In genomic region chr13:28950266-28950622, GRCm38 (mm10) we compare ENCODE assay signal across 8 mouse cellular contexts. TPM values are rescaled to one million over a fixed set of nuclear protein-coding genes. Genes with fewer than 3 reads are reported as not detected.
DNase-seq lines count a peak whose midpoint lies in the region; ATAC-seq and TF ChIP-seq lines count a peak whose summit lies in the region.

No protein-coding gene starts in this region.

- peaks cover 42% of the 10 kb centered on the region for H3K27me3 ChIP-seq in liver, embryonic 14.5 days (ENCODE audit: control insufficient read depth, insufficient read depth, low read length)

- ATAC-seq in liver, embryonic 14.5 days (ENCODE audit: insufficient read depth): no peak

- H3K9ac ChIP-seq in liver, embryonic 14.5 days (replicated peaks): no peak overlapping the region

- 2% methylated on average over 9 of the region's 9 CpGs for WGBS in liver, embryonic 14.5 days (ENCODE audit: insufficient replicate concordance)

- no peaks in the 10 kb centered on the region for H3K36me3 ChIP-seq in liver, embryonic 14.5 days (replicated peaks; ENCODE audit: control insufficient read depth, insufficient read depth, low read depth)

- H3K4me3 ChIP-seq in liver, embryonic 14.5 days (ENCODE audit: insufficient read depth in 1 of 2, low read depth in 2 of 2, low read length in 2 of 2): peak overlapping the region in 1 of 2 experiments; percentile 60; a peak in 2 of 4 replicates

- TF ChIP-seq CTCF in liver, embryonic 14.5 days (IDR thresholded peaks at IDR 0.05; ENCODE audit: low read depth): no peak

- peak overlapping the region; percentile 79 for H3K4me2 ChIP-seq in liver, embryonic 14.5 days (ENCODE audit: low read depth)

- H3K4me1 ChIP-seq in liver, embryonic 14.5 days (replicated peaks; ENCODE audit: control insufficient read depth in 2 of 2, insufficient read depth in 2 of 2, low read length in 1 of 2): peaks cover 0 to 6% of the 10 kb centered on the region in 2 experiments; a peak in 1 of 4 replicates

- no peak for TF ChIP-seq EP300 in liver, embryonic 14.5 days (IDR thresholded peaks at IDR 0.05; ENCODE audit: low read depth)

- H3K9me3 ChIP-seq in liver, embryonic 14.5 days (ENCODE audit: control insufficient read depth, low read length): no peaks in the 10 kb centered on the region

- DNase-seq in embryo, embryonic 10.5 days (ENCODE audit: low spot score): peak; percentile 75
- no peak for DNase-seq in embryo, embryonic 9.5 days (ENCODE audit: extremely low spot score)
- DNase-seq in thymus, postnatal 0 days (ENCODE audit: low spot score): peak; percentile 62
- no peak for DNase-seq in thymus, postnatal 10 days (ENCODE audit: low spot score in 2 of 2)
- no peak for DNase-seq in liver, embryonic 14.5 days (ENCODE audit: low read depth in 3 of 3, low spot score in 3 of 3)
- DNase-seq in adrenal gland, postnatal 36 days: no peak
- no peak for DNase-seq in natural killer cell, adult 2 months (ENCODE audit: low spot score in 2 of 2)
- DNase-seq in adrenal gland, postnatal 25 days: no peak

- no peak overlapping the region for H3K27ac ChIP-seq in liver, embryonic 14.5 days

RNA-seq across cellular contexts. Expression of gene Sox4, which starts 3.3 kb away (rescaled TPM):
- polyA plus RNA-seq in thymus, postnatal 0 days (2015; fragmentation: Nextera tagmentation; extraction: Ambion mirVana): 80.1 and 111 TPM in 2 replicates
- polyA plus RNA-seq in liver, embryonic 14.5 days (2012; rRNA removed): 1.7 and 1.8 TPM in 2 replicates
- 2.0 TPM in 2 replicates for polyA plus RNA-seq in liver, embryonic 14.5 days (2014; fragmentation: Nextera tagmentation; extraction: Ambion mirVana)
- 10 to 100 TPM; 20.6 to 25.2 TPM for total RNA-seq in adrenal gland, postnatal 36 days (2021)
- total RNA-seq in adrenal gland, postnatal 25 days (2021): 32.8 and 33.5 TPM in 2 replicates

Comparison
In these comparisons a context has a peak if more than half of its experiments do, and no peak if none do; other contexts are left out.
1. DNase-seq: peak in embryo, embryonic 10.5 days (single experiment) and thymus, postnatal 0 days (single experiment); none in embryo, embryonic 9.5 days (single experiment), thymus, postnatal 10 days (0 of 2), liver, embryonic 14.5 days (0 of 3), adrenal gland, postnatal 36 days (0 of 2), natural killer cell, adult 2 months (0 of 2) and adrenal gland, postnatal 25 days (single experiment).